Mouse (Mus musculus): ENCODE results near the gene Dhrs1.

DNA sequence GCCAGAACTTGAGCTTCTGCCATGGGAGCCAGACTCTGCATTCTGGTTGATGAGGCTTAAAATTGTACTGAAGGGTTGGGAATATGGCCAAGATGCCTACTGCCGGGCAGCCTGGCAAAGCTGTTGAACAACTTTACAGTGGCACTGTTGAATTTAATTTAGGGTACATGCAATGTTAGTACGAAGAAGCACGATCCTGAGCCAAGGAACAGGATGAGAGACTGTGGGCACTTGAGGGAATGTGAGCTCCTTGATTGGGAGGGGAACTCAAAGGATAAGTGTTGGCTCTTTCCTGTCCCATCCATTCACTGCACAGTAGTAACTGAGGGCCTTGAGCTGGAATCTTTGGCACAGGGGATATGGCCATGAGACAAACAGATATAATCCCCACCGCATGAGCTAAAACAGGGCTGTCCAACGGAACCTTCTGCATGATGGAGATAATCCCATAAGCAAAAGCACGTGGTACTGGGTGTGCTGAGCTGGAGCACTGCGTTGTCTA lies 14.9 kb downstream of the Dhrs1 start:
- TF ChIP-seq CTCF (IDR thresholded peaks at IDR 0.05; ENCODE audit: borderline replicate concordance, insufficient read depth, low read length) (no peak), POLR2A (IDR thresholded peaks at IDR 0.05; ENCODE audit: low read depth, low read length) (no peak)
